Mouse (Mus musculus): ENCODE results near the gene Usf2. TPM values are rescaled to one million over a fixed set of nuclear protein-coding genes. Genes with fewer than 3 reads are reported as not detected.
"Not testable (repeated sequence)": the region's sequence is repeated elsewhere in the genome, so short reads cannot be mapped to it uniquely, and the experiment has no call there.

The Usf2 gene
- total and polyA plus RNA-seq, 3 experiments: 69.9 to 132 (median 101) TPM

- Histone ChIP-seq H3K27me3 (ENCODE audit: insufficient read depth, low read length) (no peaks in the 10 kb centered on the region; the same call in 1 of the 2 replicates), H3K36me3 (replicated peaks) (peaks cover 47% of the 10 kb centered on the region), H3K9me3 (replicated peaks) (no peaks in the 10 kb centered on the region), H3K4me3 (ENCODE audit: low read depth, low read length) (no peak overlapping the region), H3K4me1 (ENCODE audit: insufficient read depth, low read depth, low read length) (peaks cover 9% of the 10 kb centered on the region)
- ATAC-seq (ENCODE audit: extremely low read depth, insufficient number of reproducible peaks, low FRiP score, poor library complexity, severe bottlenecking) (no peak), DNase-seq (ENCODE audit: low spot score) (no peak)
- TF ChIP-seq TAL1 (conservative IDR thresholded peaks at IDR 0.05; ENCODE audit: low read depth, low read length): no peak
- TF ChIP-seq GATA2 (IDR thresholded peaks at IDR 0.05; ENCODE audit: borderline replicate concordance, low read depth, low read length): no peak
- no peak for TF ChIP-seq GATA1 (IDR thresholded peaks at IDR 0.05; ENCODE audit: borderline replicate concordance, low read length)
- TF ChIP-seq POLR2AphosphoS5 (IDR thresholded peaks at IDR 0.05; ENCODE audit: insufficient replicate concordance, low read depth, low read length): no peak
- TF ChIP-seq CTCF (IDR thresholded peaks at IDR 0.05; ENCODE audit: low read depth, low read length): no peak
Observed at GRCm38 (mm10) chr7:30945876-30946275, 10.7 kb downstream of the Usf2 start.

GRCm38 (mm10) chr7:30945466-30945865, 11.1 kb downstream of the Usf2 start:
- not testable (repeated sequence) for H3K9me3 ChIP-seq (replicated peaks); H3K4me3 ChIP-seq (ENCODE audit: low read depth, low read length); DNase-seq (ENCODE audit: low spot score); ATAC-seq (ENCODE audit: extremely low read depth, insufficient number of reproducible peaks, low FRiP score, poor library complexity, severe bottlenecking); H3K27me3 ChIP-seq (ENCODE audit: insufficient read depth, low read length); H3K4me1 ChIP-seq (ENCODE audit: insufficient read depth, low read depth, low read length)
- peaks cover 42% of the 10 kb centered on the region for H3K36me3 ChIP-seq (replicated peaks)

DNA sequence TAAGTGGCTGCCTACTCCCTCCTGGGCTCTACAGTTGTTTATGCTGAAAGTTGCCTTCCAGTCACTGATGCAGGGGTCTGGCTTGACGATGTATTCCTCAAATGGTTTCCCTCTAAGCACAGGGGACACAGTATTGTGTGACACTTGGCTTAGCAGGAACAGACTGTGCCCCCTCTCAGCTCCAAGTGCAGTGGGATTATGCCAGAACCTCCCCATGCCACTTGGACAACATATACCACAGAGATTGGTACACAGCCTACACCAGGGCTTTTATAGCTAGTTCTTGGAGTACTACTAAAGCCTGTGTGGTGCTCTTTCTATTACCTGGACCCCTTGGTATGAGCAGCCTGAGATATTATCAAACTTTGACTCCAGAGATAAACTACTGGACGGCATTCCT, 11.9 kb downstream of the Usf2 start:
- not testable (repeated sequence) for H3K27me3 ChIP-seq (ENCODE audit: insufficient read depth, low read length); H3K4me3 ChIP-seq (ENCODE audit: low read depth, low read length); DNase-seq (ENCODE audit: low spot score); ATAC-seq (ENCODE audit: extremely low read depth, insufficient number of reproducible peaks, low FRiP score, poor library complexity, severe bottlenecking); H3K4me1 ChIP-seq (ENCODE audit: insufficient read depth, low read depth, low read length); H3K9me3 ChIP-seq (replicated peaks)
- H3K36me3 ChIP-seq (replicated peaks): peaks cover 35% of the 10 kb centered on the region

DNA sequence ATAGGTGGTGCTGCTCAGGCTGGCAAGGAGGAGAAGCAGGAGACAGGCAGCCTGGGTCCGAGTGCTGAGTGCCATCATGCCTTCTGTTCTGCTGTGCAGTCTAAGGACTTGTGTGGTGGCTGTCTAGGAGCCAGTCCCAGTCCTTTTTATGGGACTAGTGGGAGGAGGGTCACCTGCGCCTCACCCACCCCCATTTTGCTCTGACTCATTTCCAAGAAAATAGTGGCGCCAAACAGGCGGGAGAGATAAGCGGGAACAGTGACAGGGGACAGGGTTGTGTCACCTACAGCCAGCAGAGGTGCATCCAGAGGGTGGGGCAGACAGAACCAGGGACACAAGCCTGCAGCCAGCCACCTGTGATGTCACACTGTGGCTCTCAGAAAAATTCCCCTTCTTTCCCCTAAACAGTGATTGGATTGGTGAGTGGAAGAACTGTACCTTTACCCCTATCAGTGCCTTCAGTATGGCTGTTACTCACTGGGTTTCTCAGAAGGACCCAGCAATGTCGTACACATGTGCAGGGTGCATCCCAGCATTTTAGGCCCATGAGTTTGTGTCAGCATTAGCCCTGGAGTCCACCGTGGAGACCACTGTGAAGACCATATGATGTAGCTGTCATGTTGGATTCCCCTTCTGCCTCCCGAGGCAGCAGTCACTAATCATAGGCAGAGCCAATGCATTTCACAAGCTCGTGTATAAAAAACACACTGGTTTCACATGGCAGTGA, 12.5 kb downstream of the Usf2 start, which contains the start of gene Hamp:
Gene Hamp (minus strand): TSS at position 124 of the 727 bp plus-strand sequence.
- DNase-seq (ENCODE audit: low spot score) (no peak), ATAC-seq (ENCODE audit: extremely low read depth, insufficient number of reproducible peaks, low FRiP score, poor library complexity, severe bottlenecking) (no peak)
- Histone ChIP-seq H3K27me3 (ENCODE audit: insufficient read depth, low read length) (no peaks in the 10 kb centered on the region; the same call in 1 of the 2 replicates), H3K4me3 (ENCODE audit: low read depth, low read length) (no peak within 1 kb of the TSS), H3K4me1 (ENCODE audit: insufficient read depth, low read depth, low read length) (peaks cover 7% of the 10 kb centered on the region), H3K36me3 (replicated peaks) (peaks cover 29% of the 10 kb centered on the region), H3K9me3 (replicated peaks) (no peaks in the 10 kb centered on the region)
- TF ChIP-seq TAL1 (conservative IDR thresholded peaks at IDR 0.05; ENCODE audit: low read depth, low read length) (no peak), CTCF (IDR thresholded peaks at IDR 0.05; ENCODE audit: low read depth, low read length) (no peak), GATA1 (IDR thresholded peaks at IDR 0.05; ENCODE audit: borderline replicate concordance, low read length) (no peak), POLR2AphosphoS5 (IDR thresholded peaks at IDR 0.05; ENCODE audit: insufficient replicate concordance, low read depth, low read length) (no peak), GATA2 (IDR thresholded peaks at IDR 0.05; ENCODE audit: borderline replicate concordance, low read depth, low read length) (no peak)

GRCm38 (mm10) chr7:30942365-30942764, 14.2 kb downstream of the Usf2 start:
- H3K36me3 ChIP-seq (replicated peaks): peaks cover 17% of the 10 kb centered on the region
- H3K4me3 ChIP-seq (ENCODE audit: low read depth, low read length); ATAC-seq (ENCODE audit: extremely low read depth, insufficient number of reproducible peaks, low FRiP score, poor library complexity, severe bottlenecking); H3K4me1 ChIP-seq (ENCODE audit: insufficient read depth, low read depth, low read length); DNase-seq (ENCODE audit: low spot score); H3K27me3 ChIP-seq (ENCODE audit: insufficient read depth, low read length); H3K9me3 ChIP-seq (replicated peaks): not testable (repeated sequence)

DNA sequence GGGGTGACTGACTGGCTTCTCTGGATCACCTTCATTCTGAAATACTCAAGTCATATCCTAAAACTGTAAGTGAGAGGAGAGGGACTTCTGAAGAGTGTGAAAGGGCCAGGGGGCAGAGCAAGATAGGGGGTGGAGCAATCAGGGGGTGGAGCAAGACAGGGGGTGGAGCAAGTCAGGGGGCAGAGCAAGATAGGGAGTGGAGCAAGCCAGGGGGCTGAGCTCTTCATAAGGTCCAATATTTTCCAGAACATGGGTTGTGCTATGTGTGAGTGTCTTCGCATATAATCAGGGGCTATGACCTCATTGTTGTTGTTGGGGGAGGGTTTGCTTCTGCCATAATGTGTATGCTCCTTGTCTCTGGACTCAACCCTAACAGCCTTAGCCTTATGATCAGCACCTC, 16.5 kb downstream of the Usf2 start:
- not testable (repeated sequence) for H3K4me1 ChIP-seq (ENCODE audit: insufficient read depth, low read depth, low read length); H3K27me3 ChIP-seq (ENCODE audit: insufficient read depth, low read length); H3K4me3 ChIP-seq (ENCODE audit: low read depth, low read length); ATAC-seq (ENCODE audit: extremely low read depth, insufficient number of reproducible peaks, low FRiP score, poor library complexity, severe bottlenecking); H3K9me3 ChIP-seq (replicated peaks); DNase-seq (ENCODE audit: low spot score); H3K36me3 ChIP-seq (replicated peaks)

DNA sequence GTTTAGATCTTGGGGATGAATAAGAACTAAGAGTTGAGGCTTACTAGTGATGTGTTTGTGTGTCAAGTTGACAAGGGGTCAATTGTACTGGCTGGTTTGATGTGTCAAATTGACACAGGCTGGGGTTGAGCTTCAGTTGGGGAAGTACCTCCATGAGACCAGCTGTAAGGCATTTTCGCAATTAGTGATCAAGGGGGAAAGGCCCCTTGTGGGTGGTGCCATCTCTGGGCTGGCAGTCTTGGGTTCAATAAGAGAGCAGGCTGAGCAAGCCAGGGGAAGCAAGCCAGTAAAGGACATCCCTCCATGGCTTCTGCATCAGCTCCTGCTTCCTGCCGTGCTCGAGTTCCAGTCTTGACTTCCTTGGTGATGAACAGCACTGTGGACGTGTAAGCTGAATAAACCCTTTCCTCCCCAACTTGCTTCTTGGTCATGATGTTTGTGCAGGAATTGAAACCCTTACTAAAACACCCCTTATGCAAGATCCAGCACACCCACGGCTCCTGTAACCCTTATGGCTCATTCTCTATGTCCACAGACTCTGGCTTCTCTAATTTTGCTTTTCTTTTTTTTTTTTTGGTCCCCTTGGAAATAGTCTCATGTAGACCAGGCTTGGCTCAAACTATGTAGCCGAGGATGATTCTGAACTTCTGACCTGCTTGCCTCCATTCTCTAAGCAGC, 21.0 kb downstream of the Usf2 start:
- H3K4me1 ChIP-seq (ENCODE audit: insufficient read depth, low read depth, low read length); ATAC-seq (ENCODE audit: extremely low read depth, insufficient number of reproducible peaks, low FRiP score, poor library complexity, severe bottlenecking); DNase-seq (ENCODE audit: low spot score); H3K4me3 ChIP-seq (ENCODE audit: low read depth, low read length); H3K9me3 ChIP-seq (replicated peaks); H3K36me3 ChIP-seq (replicated peaks); H3K27me3 ChIP-seq (ENCODE audit: insufficient read depth, low read length): not testable (repeated sequence)

GRCm38 (mm10) chr7:30924581-30924980, 32.0 kb downstream of the Usf2 start, which contains the start of gene Hamp2:
Hamp2 (minus strand) TSS chr7:30924681.
- ATAC-seq (ENCODE audit: extremely low read depth, insufficient number of reproducible peaks, low FRiP score, poor library complexity, severe bottlenecking); H3K4me3 ChIP-seq (ENCODE audit: low read depth, low read length); H3K36me3 ChIP-seq (replicated peaks); H3K27me3 ChIP-seq (ENCODE audit: insufficient read depth, low read length); DNase-seq (ENCODE audit: low spot score); H3K4me1 ChIP-seq (ENCODE audit: insufficient read depth, low read depth, low read length); H3K9me3 ChIP-seq (replicated peaks): not testable (repeated sequence)

Measured in G1E (cell line).